Mouse (Mus musculus) E14TG2a.4 (cell line): ENCODE results near the gene Sh3gl2.

ENCODE experiments used
- CTCF ChIP-seq: conservative IDR thresholded peaks from 2 replicates; pipeline ENCODE4 v1.5.1; 2014; ENCODE audit warnings: low read length
- NANOG ChIP-seq: IDR thresholded peaks from 2 replicates; pipeline ENCODE4 v1.6.1; 2014; ENCODE audit warnings: borderline replicate concordance, low read length, mixed read lengths
- POU5F1 ChIP-seq: IDR thresholded peaks from 2 replicates; pipeline ENCODE4 v1.6.1; 2014; ENCODE audit warnings: low read length, borderline replicate concordance

DNA sequence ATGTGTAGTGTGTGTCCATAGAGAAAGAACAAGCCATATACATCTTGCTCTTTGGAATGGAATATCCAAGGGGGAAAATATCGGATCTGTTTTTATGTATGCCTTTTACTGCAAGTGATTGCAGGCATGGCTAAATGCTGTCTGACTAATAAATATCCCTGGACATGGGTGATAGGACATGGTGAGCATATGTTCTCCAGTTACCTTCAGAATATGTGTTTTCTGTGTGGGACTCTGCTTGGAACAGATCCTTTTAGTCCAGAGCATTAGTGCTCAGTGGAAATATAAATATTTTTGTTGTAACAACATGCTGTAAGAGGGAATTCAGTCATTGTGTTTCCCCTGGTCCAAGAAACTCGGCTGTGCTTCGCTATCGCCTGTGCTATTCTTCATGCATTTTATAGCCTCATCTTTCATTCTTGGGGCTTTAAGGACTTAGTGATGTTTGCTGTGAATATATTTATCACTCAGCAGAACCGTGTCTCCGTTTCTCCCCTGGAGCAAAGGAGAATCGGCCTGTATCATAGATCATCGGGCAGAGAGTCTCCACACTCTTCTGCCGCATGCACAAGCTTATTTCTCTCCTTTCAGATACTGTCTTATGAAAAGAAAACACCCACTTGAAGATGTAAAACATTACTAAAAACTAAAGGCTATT lies 26.4 kb upstream of the Sh3gl2 start:
- no peak for TF ChIP-seq CTCF
- TF ChIP-seq POU5F1, result no peak
- TF ChIP-seq NANOG, result no peak
